Mouse (Mus musculus) midbrain, embryonic 16.5 days (tissue): ENCODE data around the gene Vav1. TPM values are rescaled to one million over a fixed set of nuclear protein-coding genes. Genes with fewer than 3 reads are reported as not detected.

Experiments used
- ATAC-seq: fragments of 200-750 bp; cut with Nextera tagmentation; 2 replicates; pipeline ENCODE4 v1.8.0; 2017; ENCODE audit warnings: moderate TSS enrichment
- H3K27ac ChIP-seq: fragments of 300-500 bp; sonication (generic); 2 replicates; pipeline ENCODE4 v1.5.1; 2014; ENCODE audit warnings: mild to moderate bottlenecking, low read length, mixed read lengths
- H3K27me3 ChIP-seq: fragments of 300-500 bp; sonication (generic); 2 replicates; pipeline ENCODE4 v1.6.1; 2014; ENCODE audit warnings: low read depth, low read length, mixed read lengths; ENCODE audit not compliant: control insufficient read depth, insufficient read depth
- H3K36me3 ChIP-seq: fragments of 300-500 bp; sonication (generic); 2 replicates; pipeline ENCODE4 v1.6.1; 2014; ENCODE audit warnings: mild to moderate bottlenecking, low read length, moderate library complexity, mixed read lengths; ENCODE audit not compliant: control insufficient read depth, insufficient read depth
- H3K4me1 ChIP-seq: fragments of 300-500 bp; sonication (generic); 2 replicates; pipeline ENCODE4 v1.6.1; 2014; ENCODE audit warnings: mild to moderate bottlenecking, low read length, mixed read lengths; ENCODE audit not compliant: control insufficient read depth, insufficient read depth
- H3K4me2 ChIP-seq: fragments of 300-500 bp; sonication (generic); 2 replicates; pipeline ENCODE4 v1.6.1; 2014; ENCODE audit warnings: mild to moderate bottlenecking, low read length, mixed read lengths
- H3K4me3 ChIP-seq: fragments of 300-500 bp; sonication (generic); 2 replicates; pipeline ENCODE4 v1.5.1; 2014; ENCODE audit warnings: low read depth, mild to moderate bottlenecking, low read length, moderate library complexity, mixed read lengths
- H3K9ac ChIP-seq: fragments of 300-500 bp; sonication (generic); 2 replicates; pipeline ENCODE4 v1.6.1; 2014; ENCODE audit warnings: low read depth, low read length, mixed read lengths
- H3K9me3 ChIP-seq: fragments of 300-500 bp; sonication (generic); replicated peaks from 2 replicates; pipeline ENCODE4 v1.6.1; 2014; ENCODE audit warnings: mild to moderate bottlenecking, low read length, mixed read lengths; ENCODE audit not compliant: control insufficient read depth, poor library complexity, severe bottlenecking
- WGBS: fragments of 180-500 bp; shearing (Covaris S2); extraction: QIAGEN DNeasy Blood & Tissue Kit; methylation state at CpG from one replicate; pipeline ENCODE4 v1.1.7; 2014; 5-methylcytosine and 5-hydroxymethylcytosine counted together
- polyA plus RNA-seq: library from polyadenylated mRNA; unstranded; fragments of >200 nt; fragmentation: Nextera tagmentation; extraction: Ambion mirVana; gene quantifications from 2 replicates; pipeline ENCODE4 v1.2.1, GENCODE M21; 2015

Vav1 gene
- polyA plus RNA-seq, 1 experiment from 2014 or later = 1.3 TPM

DNA sequence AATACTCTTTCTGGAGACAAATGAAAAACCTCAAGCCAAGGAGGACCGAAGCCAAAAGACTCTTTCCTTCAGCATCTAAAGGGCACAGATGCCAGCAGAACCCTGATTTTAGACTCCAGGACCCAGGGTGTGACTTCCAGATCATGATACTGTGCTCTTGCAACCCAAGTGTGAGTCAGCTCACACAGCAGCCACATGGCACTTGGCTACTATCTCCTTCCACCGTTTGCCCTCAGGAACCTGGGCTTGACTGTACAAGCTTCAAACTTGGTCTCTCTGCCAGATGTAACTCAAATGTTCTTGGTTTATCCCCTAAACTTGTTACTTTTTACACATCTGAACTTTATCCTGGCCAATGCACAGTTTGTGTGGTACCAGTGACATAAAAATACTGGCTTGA is 68.9 kb downstream of the Vav1 start:
- no peak overlapping the region for H3K27ac ChIP-seq
- ATAC-seq = no peak
- no peak overlapping the region for H3K9ac ChIP-seq
- H3K4me1 ChIP-seq = no peaks in the 10 kb centered on the region
- H3K9me3 ChIP-seq = no peaks in the 10 kb centered on the region
- WGBS = 86% methylated on average over 2 of the region's 2 CpGs
- no peak overlapping the region for H3K4me2 ChIP-seq
- no peaks in the 10 kb centered on the region for H3K36me3 ChIP-seq
- no peaks in the 10 kb centered on the region for H3K27me3 ChIP-seq
- no peak overlapping the region for H3K4me3 ChIP-seq

DNA sequence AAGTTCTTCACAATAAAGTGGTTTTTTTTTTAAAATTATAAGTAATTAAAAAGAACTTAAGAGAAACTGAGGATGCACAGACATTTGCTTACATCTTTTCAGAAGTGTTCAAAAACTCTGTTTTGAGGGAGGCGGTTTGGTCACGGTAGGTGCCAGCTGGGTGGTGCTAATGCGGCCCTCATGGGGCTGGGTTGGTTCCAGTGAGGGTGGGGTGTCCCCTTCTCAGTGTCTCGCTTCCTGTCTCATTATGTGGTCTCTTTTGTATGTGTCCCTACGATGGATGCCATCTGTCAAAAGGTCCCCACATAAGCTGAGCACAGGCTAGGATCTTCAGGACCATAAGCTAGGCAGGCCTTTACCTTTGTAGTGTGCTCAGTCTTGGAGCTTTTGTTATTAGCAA is 70.2 kb downstream of the Vav1 start:
- no peak overlapping the region for H3K4me3 ChIP-seq
- WGBS = 76% methylated on average over 5 of the region's 5 CpGs
- H3K4me2 ChIP-seq = no peak overlapping the region
- no peak overlapping the region for H3K27ac ChIP-seq
- no peaks in the 10 kb centered on the region for H3K27me3 ChIP-seq
- no peak overlapping the region for H3K9ac ChIP-seq
- no peak for ATAC-seq
- no peaks in the 10 kb centered on the region for H3K9me3 ChIP-seq
- no peaks in the 10 kb centered on the region for H3K36me3 ChIP-seq
- no peaks in the 10 kb centered on the region for H3K4me1 ChIP-seq

DNA sequence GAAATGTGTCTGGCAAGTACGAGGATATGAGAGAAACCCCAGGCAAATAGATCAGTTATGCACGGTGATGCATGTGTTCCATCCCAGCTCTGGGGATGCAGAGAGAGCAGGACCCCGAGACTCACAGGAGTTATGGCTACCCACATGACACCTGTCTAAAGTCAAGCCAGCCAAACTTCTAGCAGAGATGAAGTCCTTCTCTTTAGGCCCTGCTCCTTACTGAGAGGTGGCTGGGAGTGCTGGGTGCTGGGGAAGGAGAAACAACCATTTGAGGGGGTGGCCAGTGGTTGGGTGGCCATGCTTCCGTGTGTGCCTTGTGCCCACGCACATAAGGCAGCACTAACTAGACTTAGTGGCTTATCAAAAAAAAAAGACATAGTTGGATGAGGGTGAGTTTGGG is 71.3 kb downstream of the Vav1 start:
- 86% methylated on average over 5 of the region's 5 CpGs for WGBS

DNA sequence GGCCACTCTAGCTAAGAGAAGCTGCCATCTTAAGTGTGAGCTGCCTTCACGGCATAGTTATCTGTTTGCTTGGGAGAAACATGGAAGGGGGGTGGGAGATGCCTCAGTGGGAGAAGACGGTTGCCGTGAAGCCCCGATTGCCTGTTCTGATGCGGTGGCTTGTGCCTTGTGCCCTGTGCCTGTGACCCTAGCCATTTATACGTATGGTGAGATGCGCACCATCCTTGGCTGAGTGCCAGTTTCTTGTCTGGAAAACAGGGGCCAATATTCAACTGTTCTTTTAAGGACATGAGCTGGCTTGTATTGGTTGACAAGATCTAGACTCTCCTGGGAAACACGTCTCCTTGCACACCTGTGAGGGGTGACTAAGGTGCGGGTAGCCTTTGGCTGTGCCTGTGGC is 72.2 kb downstream of the Vav1 start:
- Histone ChIP-seq H3K27ac (no peak overlapping the region), H3K4me2 (no peak overlapping the region), H3K9ac (no peak overlapping the region), H3K4me3 (no peak overlapping the region), H3K9me3 (no peaks in the 10 kb centered on the region), H3K4me1 (no peaks in the 10 kb centered on the region), H3K36me3 (no peaks in the 10 kb centered on the region), H3K27me3 (no peaks in the 10 kb centered on the region)
- no peak for ATAC-seq
- 94% methylated on average over 9 of the region's 9 CpGs for WGBS

More for the DNA sequence above, 71.3 kb downstream of the Vav1 start:
- H3K4me2 ChIP-seq = no peak overlapping the region
- H3K36me3 ChIP-seq = no peaks in the 10 kb centered on the region
- H3K4me3 ChIP-seq = no peak overlapping the region
- H3K27me3 ChIP-seq = no peaks in the 10 kb centered on the region
- H3K9ac ChIP-seq = no peak overlapping the region
- no peaks in the 10 kb centered on the region for H3K9me3 ChIP-seq
- no peak for ATAC-seq
- no peak overlapping the region for H3K27ac ChIP-seq
- no peaks in the 10 kb centered on the region for H3K4me1 ChIP-seq

DNA sequence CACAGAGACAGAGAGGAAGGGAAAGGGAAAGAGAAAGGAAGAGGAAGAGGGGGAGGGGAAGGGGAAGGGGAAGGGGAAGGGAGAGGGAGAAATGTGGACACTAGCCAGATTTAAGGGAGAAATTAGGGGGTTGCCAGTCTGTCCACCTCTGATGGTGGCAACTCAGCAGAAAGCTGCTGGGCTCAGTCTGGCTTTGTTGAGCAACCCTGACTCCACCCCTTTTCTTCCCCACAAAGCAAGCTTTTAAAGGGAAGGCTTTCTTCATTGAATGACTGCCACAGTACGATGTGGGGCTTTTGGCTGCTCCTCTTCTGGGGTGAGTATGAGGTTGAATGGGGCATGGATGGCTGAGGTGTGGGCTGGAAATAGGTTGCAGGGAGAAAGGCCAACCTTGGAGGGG is 79.5 kb downstream of the Vav1 start, which contains the start of gene Adgre1:
Gene Adgre1 (plus strand): TSS at position 251 of the 400 bp plus-strand sequence.
- Histone ChIP-seq H3K4me1 (no peaks in the 10 kb centered on the region), H3K9ac (no peak within 1 kb of the TSS), H3K9me3 (no peaks in the 10 kb centered on the region), H3K36me3 (no peaks in the 10 kb centered on the region), H3K4me3 (no peak within 1 kb of the TSS), H3K27me3 (no peaks in the 10 kb centered on the region), H3K4me2 (no peak within 1 kb of the TSS), H3K27ac (no peak within 1 kb of the TSS)
- WGBS = 20% methylated on average over 1 of the region's 1 CpGs
- ATAC-seq = no peak

DNA sequence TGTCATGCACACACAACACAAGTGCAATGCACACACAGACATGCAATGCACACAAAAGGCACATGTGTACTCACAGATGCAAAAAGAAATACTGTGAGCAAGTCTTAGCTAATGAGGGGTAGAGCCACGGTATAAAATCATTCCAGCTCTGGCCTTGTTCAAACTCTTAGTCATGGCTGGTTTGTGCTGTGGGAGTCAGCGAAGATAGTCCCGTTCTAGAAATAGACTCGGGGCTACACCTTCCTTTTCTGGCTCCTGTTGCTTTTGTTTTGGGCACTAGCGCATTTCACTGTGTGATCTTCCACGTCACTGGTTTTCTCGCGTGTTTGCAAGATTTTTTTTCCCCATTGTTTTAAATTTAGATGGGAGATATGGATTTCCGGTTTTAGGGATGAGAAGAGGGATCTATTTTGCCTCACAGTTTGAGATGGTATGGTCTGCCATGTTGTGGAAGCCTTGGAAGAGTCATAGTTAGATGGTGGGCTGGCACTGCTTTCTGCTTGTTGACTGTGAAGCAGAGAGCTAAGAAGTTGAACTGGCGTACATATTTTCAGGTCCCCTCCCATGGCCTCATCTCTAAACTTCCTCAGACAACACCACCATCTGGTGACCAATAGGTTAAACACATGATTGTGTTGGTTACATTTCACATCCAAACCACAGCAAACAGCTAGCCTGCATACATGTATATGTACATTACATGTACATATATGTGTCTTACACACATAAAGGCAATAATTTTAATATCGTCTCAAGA is 80.8 kb downstream of the Vav1 start:
- H3K36me3 ChIP-seq = no peaks in the 10 kb centered on the region
- H3K4me3 ChIP-seq = no peak overlapping the region
- WGBS = 92% methylated on average over 11 of the region's 11 CpGs
- no peaks in the 10 kb centered on the region for H3K4me1 ChIP-seq
- H3K27ac ChIP-seq = no peak overlapping the region
- no peaks in the 10 kb centered on the region for H3K27me3 ChIP-seq
- H3K9ac ChIP-seq = no peak overlapping the region
- no peak overlapping the region for H3K4me2 ChIP-seq
- no peak for ATAC-seq
- no peaks in the 10 kb centered on the region for H3K9me3 ChIP-seq

Other genes starting within 250 kb of the Vav1 start
- gene Khsrp, start 247.6 kb upstream of the Vav1 start, polyA plus RNA-seq = 23.9 and 25.4 TPM in 2 replicates
- gene Slc25a41, start 237.4 kb upstream of the Vav1 start, polyA plus RNA-seq = not detected in 2 replicates
- 2.1 and 3.3 TPM in 2 replicates for gene Crb3, start 220.0 kb upstream of the Vav1 start, polyA plus RNA-seq
- 36.0 and 42.8 TPM in 2 replicates for gene Slc25a23, start 219.2 kb upstream of the Vav1 start, polyA plus RNA-seq
- gene Dennd1c, start 200.6 kb upstream of the Vav1 start, polyA plus RNA-seq = 4.2 and 5.0 TPM in 2 replicates
- gene Tubb4a, start 191.3 kb upstream of the Vav1 start, polyA plus RNA-seq = 383 and 394 TPM in 2 replicates
- gene Tnfsf9, start 173.8 kb upstream of the Vav1 start, polyA plus RNA-seq = 8.8 and 9.7 TPM in 2 replicates
- gene Cd70, start 129.3 kb upstream of the Vav1 start, polyA plus RNA-seq = 1.5 and 2.2 TPM in 2 replicates
- gene Tnfsf14, start 84.9 kb upstream of the Vav1 start, polyA plus RNA-seq = not detected in 2 replicates
- 1.6 and 2.8 TPM in 2 replicates for gene C3, start 51.0 kb upstream of the Vav1 start, polyA plus RNA-seq
- 18.7 and 21.1 TPM in 2 replicates for gene Gpr108, start 30.7 kb upstream of the Vav1 start, polyA plus RNA-seq
- 9.2 and 9.4 TPM in 2 replicates for gene Trip10, start 29.6 kb upstream of the Vav1 start, polyA plus RNA-seq
- gene Adgre1, start 79.6 kb downstream of the Vav1 start, polyA plus RNA-seq = 3.3 and 3.5 TPM in 2 replicates